Comparison of ENCODE assay signal across 10 mouse cellular contexts in genomic region chr15:11741598-11742345, GRCm38 (mm10).
A peak's percentile ranks its signal among the peaks of the same experiment; 100 is the strongest.
DNase-seq lines count a peak whose midpoint lies in the region; ATAC-seq and TF ChIP-seq lines count a peak whose summit lies in the region.
"Had no signal": no experiment of that assay in that cellular context is flagged by ENCODE, and none has a peak within 500 bp of the region (broad histone marks: within the 10 kb centered on the region; RNA-seq: fewer than 3 reads in every experiment).

No protein-coding gene starts in this region.

- intact Hi-C loops in heart, adult 2 months (cut with DNase I), result loop anchor here (2.0 kb wide), 1 partner anchor 47 kb away; no protein-coding TSS in a partner anchor

- TF ChIP-seq CTCF in heart, adult 2 months (IDR thresholded peaks at IDR 0.05), result no peak
- TF ChIP-seq CTCF in lung, postnatal 0 days (IDR thresholded peaks at IDR 0.05), result no peak; the same call in 1 of the 2 replicates

- H3K9ac ChIP-seq in heart, adult 2 months (ENCODE audit: low read depth, low read length), result no peak overlapping the region
- no peak overlapping the region for H3K9ac ChIP-seq in lung, postnatal 0 days (replicated peaks; ENCODE audit: low read depth)
- H3K9ac ChIP-seq in limb, embryonic 12.5 days (replicated peaks), result no peak overlapping the region

- H3K4me3 ChIP-seq in heart, adult 2 months, result no peak overlapping the region
- no peak overlapping the region for H3K4me3 ChIP-seq in lung, postnatal 0 days (ENCODE audit: low read depth, low read length)
- no peak overlapping the region; the same call in 1 of the 2 replicates for H3K4me3 ChIP-seq in limb, embryonic 12.5 days (replicated peaks)

- no peak overlapping the region for H3K27ac ChIP-seq in heart, adult 2 months
- peak overlapping the region; percentile 69 for H3K27ac ChIP-seq in lung, postnatal 0 days (ENCODE audit: low read length)
- no peak overlapping the region for H3K27ac ChIP-seq in limb, embryonic 12.5 days

- DNase-seq in heart, adult 11 months, result peak; percentile 88
- DNase-seq in heart, adult 2 months, result no peak
- DNase-seq in lung, postnatal 0 days (ENCODE audit: low spot score), result no peak
- no peak for DNase-seq in lung, postnatal 14 days
- DNase-seq in retina, postnatal 1 day, result peak; percentile 68
- DNase-seq in ovary, postnatal 36 days (ENCODE audit: low spot score), result no peak
- no peak for DNase-seq in ovary, adult 18-20 months (ENCODE audit: low spot score)
- DNase-seq: cerebellum, adult 9-10 months; thymus, adult 18-20 months had no signal

- TF ChIP-seq POLR2A in heart, adult 2 months (IDR thresholded peaks at IDR 0.05; ENCODE audit: insufficient read depth, low read depth, low read length), result no peak

- TF ChIP-seq EP300 in heart, adult 2 months (IDR thresholded peaks at IDR 0.05; ENCODE audit: insufficient read depth, low read depth, low read length), result no peak
- TF ChIP-seq EP300 in lung, postnatal 0 days (IDR thresholded peaks at IDR 0.05), result no peak

- 50% methylated on average over 18 of the region's 18 CpGs for WGBS in heart, adult 2 months
- 36% methylated on average over 18 of the region's 18 CpGs for WGBS in lung, postnatal 0 days
- WGBS in limb, embryonic 12.5 days, result 20% methylated on average over 18 of the region's 18 CpGs

- peaks cover 4% of the 10 kb centered on the region for H3K4me1 ChIP-seq in heart, adult 2 months (ENCODE audit: control insufficient read depth, insufficient read depth, low read length)
- H3K4me1 ChIP-seq in lung, postnatal 0 days (ENCODE audit: insufficient read depth, low read depth, low read length), result no peaks in the 10 kb centered on the region; the same call in 1 of the 2 replicates
- peaks cover 14% of the 10 kb centered on the region for H3K4me1 ChIP-seq in limb, embryonic 12.5 days (replicated peaks)

- no peak overlapping the region for H3K4me2 ChIP-seq in lung, postnatal 0 days (replicated peaks; ENCODE audit: low read depth, low read length)
- peak overlapping the region; percentile 50 for H3K4me2 ChIP-seq in limb, embryonic 12.5 days

- no peaks in the 10 kb centered on the region for H3K27me3 ChIP-seq in heart, adult 2 months (ENCODE audit: control insufficient read depth, insufficient read depth, low read length)
- no peaks in the 10 kb centered on the region for H3K27me3 ChIP-seq in lung, postnatal 0 days (replicated peaks; ENCODE audit: insufficient read depth, low read length)
- H3K27me3 ChIP-seq in limb, embryonic 12.5 days, result peaks cover 49% of the 10 kb centered on the region

- ATAC-seq in lung, postnatal 0 days, result no peak
- ATAC-seq in limb, embryonic 12.5 days (ENCODE audit: insufficient number of reproducible peaks, insufficient read depth, low FRiP score, low TSS enrichment, low read depth), result 0 out of 2 replicates have a peak, but pooled peaks have one; percentile 63

- H3K79me2 ChIP-seq in heart, adult 2 months (replicated peaks; ENCODE audit: control insufficient read depth, insufficient read depth, low read length), result no peaks in the 10 kb centered on the region

- H3K9me3 ChIP-seq in lung, postnatal 0 days (ENCODE audit: low read length), result no peaks in the 10 kb centered on the region
- H3K9me3 ChIP-seq in limb, embryonic 12.5 days, result no peaks in the 10 kb centered on the region

- H3K36me3 ChIP-seq in heart, adult 2 months (ENCODE audit: control insufficient read depth, insufficient read depth, low read length), result no peaks in the 10 kb centered on the region
- no peaks in the 10 kb centered on the region for H3K36me3 ChIP-seq in lung, postnatal 0 days (ENCODE audit: insufficient read depth, low read length)
- no peaks in the 10 kb centered on the region for H3K36me3 ChIP-seq in limb, embryonic 12.5 days

Comparison
In these comparisons a context has a peak if more than half of its experiments do, and no peak if none do; other contexts are left out.
1. DNase-seq: peak in heart, adult 11 months (single experiment) and retina, postnatal 1 day (single experiment); none in heart, adult 2 months (0 of 2), lung, postnatal 0 days (single experiment), lung, postnatal 14 days (single experiment), ovary, postnatal 36 days (single experiment) and ovary, adult 18-20 months (single experiment).